Mouse (Mus musculus): Measurements from ENCODE around the gene Rai2.

The Rai2 gene

GRCm38 (mm10) chrX:161716865-161717763 is at the start of gene Rai2:
Gene Rai2, plus strand, starts transcription at chrX:161717069.
- DNase-seq = no peak

GRCm38 (mm10) chrX:161689336-161689735 is 27.5 kb upstream of the Rai2 start:
- no peak for DNase-seq

- DNase-seq = no peak
These were observed 385 bp upstream of the Rai2 start for GRCm38 (mm10) chrX:161716503-161716864.

GRCm38 (mm10) chrX:161717764-161718382 is 1.0 kb downstream of the Rai2 start:
- no peak for DNase-seq

GRCm38 (mm10) chrX:161718548-161718947 is 1.7 kb downstream of the Rai2 start:
- DNase-seq = no peak

- no peak for DNase-seq
These were observed 4.2 kb downstream of the Rai2 start for GRCm38 (mm10) chrX:161721082-161721481.

GRCm38 (mm10) chrX:161723391-161723808 is 6.5 kb downstream of the Rai2 start:
- no peak for DNase-seq

- no peak for DNase-seq
These were observed 9.4 kb downstream of the Rai2 start for GRCm38 (mm10) chrX:161726257-161726656.

- no peak for DNase-seq
These were observed 11.6 kb downstream of the Rai2 start for GRCm38 (mm10) chrX:161728507-161728906.

- peak; percentile 65 for DNase-seq
These were observed 13.2 kb downstream of the Rai2 start for GRCm38 (mm10) chrX:161730026-161730425.

- peak; percentile 34 for DNase-seq
These were observed 15.0 kb downstream of the Rai2 start for GRCm38 (mm10) chrX:161731859-161732258.

GRCm38 (mm10) chrX:161733581-161734309 is 16.9 kb downstream of the Rai2 start:
- DNase-seq = no peak

- DNase-seq = no peak
These were observed 17.4 kb downstream of the Rai2 start for GRCm38 (mm10) chrX:161734310-161734676.

- DNase-seq = no peak
These were observed 22.5 kb downstream of the Rai2 start for GRCm38 (mm10) chrX:161739374-161739773.

GRCm38 (mm10) chrX:161743080-161743479 is 26.2 kb downstream of the Rai2 start:
- DNase-seq = no peak

GRCm38 (mm10) chrX:161745296-161745695 is 28.4 kb downstream of the Rai2 start:
- peak; percentile 33 for DNase-seq

GRCm38 (mm10) chrX:161747337-161747736 is 30.5 kb downstream of the Rai2 start:
- DNase-seq = no peak

GRCm38 (mm10) chrX:161753514-161753913 is 36.6 kb downstream of the Rai2 start:
- DNase-seq = no peak

GRCm38 (mm10) chrX:161776321-161776962 is 59.6 kb downstream of the Rai2 start:
- no peak for DNase-seq

- no peak for DNase-seq
These were observed 63.6 kb downstream of the Rai2 start for GRCm38 (mm10) chrX:161780321-161781034.

- no peak for DNase-seq
These were observed 73.3 kb downstream of the Rai2 start for GRCm38 (mm10) chrX:161790182-161790581.

GRCm38 (mm10) chrX:161826186-161826585 is 109.3 kb downstream of the Rai2 start:
- DNase-seq = peak; percentile 7

Measured in cerebellum, adult 9-11 months (tissue).